Mouse (Mus musculus) spleen, adult 2 months (tissue): ENCODE data around the gene Zfp553.

ENCODE experiments used
- CTCF ChIP-seq: fragments of 200-500 bp; IDR thresholded peaks from 2 replicates; pipeline ENCODE4 v1.5.1; 2011; ENCODE audit warnings: mild to moderate bottlenecking, inconsistent platforms; ENCODE audit not compliant: insufficient read depth, insufficient read length, insufficient replicate concordance; ENCODE audit errors: extremely low read depth
- POLR2A ChIP-seq: fragments of 200-500 bp; IDR thresholded peaks from 2 replicates; pipeline ENCODE4 v1.6.1; 2011; ENCODE audit warnings: low read depth, low read length, inconsistent platforms

DNA sequence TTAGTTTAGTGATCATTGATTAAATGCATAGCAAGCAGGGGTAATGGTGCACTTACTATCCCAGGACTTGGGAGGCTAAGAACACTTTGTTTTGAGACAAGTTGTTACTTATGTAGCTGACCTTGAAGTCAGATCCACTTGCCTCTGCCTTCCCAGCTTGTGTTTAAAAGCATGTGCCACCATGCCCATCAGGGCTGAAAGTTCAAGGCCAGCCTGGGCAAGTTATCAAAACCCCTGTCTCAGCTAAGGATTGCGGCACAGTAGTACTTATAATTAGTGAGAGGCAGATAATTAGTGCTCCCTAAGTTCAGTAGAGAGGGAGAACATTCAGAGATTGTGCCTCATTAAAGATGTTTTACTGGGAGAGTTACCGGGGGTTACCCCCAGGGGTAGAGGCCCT, 1.9 kb downstream of the Zfp553 start:
- TF ChIP-seq CTCF (no peak), POLR2A (no peak)
